Mouse (Mus musculus): ENCODE measurements around the gene Eif4g1.
A peak's percentile ranks its signal among the peaks of the same experiment; 100 is the strongest.

Eif4g1 gene

DNA sequence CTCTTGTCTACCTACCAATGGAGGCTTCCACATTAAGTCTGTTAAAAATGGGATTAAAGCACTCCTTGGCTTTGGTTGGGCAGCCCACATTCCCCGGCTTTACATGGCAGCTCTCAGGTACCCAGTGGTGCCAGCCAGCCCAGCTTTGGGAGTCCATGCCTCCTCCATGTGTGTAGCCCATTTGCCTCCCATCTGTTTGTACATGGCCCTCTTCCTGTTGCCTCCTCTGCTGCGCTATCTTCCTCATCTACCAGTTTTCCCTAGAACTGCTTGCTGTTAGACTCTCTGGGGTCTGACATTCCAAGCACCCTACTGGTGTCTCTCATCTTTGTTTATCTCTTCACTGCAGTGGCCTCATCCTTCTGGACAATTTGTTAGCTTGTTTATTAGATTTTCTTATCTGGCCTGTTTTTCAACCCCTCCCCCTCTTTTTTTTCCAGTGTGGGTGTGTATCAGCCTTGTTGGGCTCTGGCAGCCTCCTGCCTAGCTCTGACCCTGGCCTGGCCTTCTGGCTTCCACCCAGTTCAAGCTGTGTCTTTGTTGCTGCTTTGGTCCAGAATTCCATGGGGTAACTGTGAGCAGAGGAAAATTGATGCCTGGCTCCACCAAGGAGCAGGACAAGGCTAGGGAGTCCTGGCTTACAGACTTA lies 38.4 kb downstream of the Eif4g1 start:
- DNase-seq (ENCODE audit: low spot score): peak; percentile 77

DNA sequence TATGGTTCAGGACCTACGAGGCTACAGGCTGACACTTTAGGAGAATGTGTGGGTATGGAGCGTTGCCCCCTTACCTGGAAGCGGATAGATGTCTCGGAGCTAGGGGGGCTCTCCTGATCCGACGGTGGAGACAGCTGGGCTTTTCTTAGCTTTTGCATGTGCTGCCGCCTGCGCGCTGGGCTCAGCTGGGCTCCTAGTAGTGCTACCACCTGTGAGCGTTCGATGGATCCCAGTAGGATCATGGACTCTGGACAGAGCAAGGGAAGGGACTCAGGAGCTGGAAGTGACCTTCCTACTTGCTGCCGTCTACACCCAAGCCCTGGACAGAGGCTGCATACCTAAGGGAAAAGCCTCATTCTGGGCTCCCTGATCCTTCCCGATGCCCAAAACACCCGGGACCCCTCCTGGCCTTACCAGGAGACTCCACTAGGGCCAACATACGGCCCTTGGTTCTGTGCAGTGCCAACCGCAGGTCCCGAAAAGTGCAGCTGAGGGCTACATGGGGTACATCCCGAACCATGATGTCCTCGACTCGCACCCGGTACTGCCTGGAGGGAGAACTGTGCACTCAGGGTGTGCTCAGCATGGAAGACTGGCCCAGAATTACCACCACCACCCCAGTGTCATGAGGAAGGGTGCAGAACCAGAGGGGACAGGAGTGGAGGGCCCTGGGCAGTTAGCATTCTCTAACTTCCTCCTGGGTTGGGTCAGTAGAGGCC lies 40.3 kb downstream of the Eif4g1 start:
- DNase-seq (ENCODE audit: low spot score): no peak

DNA sequence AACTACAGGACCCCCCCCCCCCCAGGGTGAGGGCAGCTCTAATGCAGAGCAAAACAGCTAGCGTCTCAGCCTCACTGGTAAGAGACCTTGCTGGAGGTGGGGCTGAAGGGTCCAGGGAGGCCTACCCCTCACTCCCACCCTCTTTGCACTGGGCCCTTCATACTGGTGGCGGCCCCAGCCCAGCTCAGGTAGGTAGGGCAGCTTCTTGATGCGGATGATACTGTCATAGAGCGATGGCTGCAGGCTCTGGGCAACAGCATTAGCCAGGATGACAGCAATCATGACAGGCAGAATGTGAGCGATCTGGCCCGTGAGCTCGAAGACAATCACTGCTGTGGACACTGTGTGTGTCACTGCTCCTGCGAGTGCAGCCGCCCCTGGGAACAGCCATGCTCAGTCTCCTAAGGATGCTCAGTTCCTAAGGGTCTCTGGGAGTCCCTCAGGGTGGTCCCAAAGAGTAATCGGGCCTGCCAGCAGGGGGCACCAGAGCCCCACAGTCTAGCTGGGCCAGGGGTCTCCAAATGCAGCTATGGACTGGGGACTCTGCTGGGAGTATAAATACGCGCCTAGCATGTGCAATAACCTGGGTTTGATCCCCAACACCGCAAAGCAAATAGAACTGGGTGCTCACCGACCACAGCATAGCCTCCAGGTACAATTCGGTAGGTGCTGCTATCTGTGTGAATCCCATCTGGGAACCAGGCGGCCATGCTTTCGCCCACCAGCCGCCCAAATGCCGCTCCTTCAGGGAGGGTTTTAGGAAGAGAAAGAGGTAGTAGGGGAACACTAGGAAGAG lies 41.0 kb downstream of the Eif4g1 start:
- no peak for DNase-seq (ENCODE audit: low spot score)

DNA sequence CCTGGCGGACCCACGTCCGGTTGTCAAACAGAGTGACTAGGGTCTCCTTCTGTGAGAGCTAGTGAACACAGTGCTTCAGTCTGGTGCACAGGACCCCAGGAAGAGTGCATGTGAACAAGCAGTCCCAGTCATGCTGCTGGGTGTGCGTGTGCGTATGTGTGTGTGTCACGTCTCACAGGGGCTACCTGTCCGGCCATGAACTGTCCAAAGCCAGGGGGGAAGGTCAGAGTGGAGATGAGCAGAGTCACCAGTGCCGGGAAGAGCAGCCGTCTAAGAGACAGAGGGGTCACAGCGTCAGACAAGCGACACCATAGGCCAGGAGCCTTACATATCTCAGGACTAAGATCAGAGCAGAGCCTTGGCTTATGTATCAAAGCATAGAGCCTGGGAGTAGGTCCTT lies 42.3 kb downstream of the Eif4g1 start:
- DNase-seq (ENCODE audit: low spot score): no peak

DNA sequence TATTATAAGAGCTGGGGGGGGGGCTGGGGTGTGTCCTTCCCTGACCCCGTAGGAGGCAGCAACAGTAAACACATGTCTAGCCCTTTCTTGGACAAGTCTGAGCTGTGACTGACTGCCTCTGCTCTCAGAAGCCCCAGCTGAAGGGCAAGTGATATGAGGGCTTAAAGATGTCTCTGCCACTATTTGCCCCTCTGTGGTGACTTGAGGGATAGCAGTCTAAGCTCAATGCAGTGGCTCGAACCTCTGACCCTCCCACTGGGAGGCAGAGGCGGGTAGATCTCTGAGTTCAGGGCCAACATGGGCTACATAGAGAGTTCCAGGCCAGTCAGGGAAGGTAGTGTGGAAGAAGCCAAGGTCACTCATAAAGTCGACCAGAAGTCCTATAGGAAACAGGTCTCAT lies 42.7 kb downstream of the Eif4g1 start:
- no peak for DNase-seq (ENCODE audit: low spot score)

DNA sequence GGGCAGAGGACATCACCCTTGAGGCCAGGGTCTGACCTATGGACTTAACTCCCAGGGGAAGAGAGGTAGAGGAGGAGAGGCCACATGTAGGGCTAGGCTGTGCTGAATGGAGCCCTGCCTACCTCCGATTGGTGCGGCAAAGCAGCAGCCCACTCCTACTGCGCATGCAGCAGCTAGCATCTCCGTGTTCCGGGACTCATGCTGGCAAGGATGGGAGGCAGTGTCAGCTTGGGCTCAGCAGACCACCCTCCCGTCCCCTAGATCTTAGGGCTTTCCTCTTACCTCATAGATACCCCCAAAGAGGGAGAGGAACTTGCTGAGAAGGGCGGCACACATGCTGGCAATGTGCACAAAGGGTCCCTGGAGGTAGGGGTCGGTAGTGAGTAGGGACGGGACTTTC lies 44.1 kb downstream of the Eif4g1 start:
- DNase-seq (ENCODE audit: low spot score): no peak

DNA sequence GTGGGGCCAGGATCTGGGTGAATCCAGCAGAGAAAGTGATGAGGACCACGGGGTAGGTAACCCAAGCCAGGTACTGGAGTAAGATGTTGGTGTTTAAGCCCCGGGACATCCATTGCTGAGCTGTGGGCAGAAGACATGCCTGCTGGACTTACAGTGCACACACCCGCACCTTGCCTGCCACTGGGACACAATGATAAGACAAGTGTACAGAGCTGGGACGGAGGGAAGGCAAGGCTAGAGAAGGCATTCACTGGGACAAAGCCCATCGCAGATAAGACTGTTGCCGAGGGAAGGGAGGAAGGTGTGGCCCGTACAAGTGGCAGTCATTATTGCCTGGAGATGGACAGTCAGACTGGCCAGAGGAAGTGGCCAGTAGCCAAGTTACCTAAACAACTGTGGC lies 44.8 kb downstream of the Eif4g1 start:
- DNase-seq (ENCODE audit: low spot score): no peak

DNA sequence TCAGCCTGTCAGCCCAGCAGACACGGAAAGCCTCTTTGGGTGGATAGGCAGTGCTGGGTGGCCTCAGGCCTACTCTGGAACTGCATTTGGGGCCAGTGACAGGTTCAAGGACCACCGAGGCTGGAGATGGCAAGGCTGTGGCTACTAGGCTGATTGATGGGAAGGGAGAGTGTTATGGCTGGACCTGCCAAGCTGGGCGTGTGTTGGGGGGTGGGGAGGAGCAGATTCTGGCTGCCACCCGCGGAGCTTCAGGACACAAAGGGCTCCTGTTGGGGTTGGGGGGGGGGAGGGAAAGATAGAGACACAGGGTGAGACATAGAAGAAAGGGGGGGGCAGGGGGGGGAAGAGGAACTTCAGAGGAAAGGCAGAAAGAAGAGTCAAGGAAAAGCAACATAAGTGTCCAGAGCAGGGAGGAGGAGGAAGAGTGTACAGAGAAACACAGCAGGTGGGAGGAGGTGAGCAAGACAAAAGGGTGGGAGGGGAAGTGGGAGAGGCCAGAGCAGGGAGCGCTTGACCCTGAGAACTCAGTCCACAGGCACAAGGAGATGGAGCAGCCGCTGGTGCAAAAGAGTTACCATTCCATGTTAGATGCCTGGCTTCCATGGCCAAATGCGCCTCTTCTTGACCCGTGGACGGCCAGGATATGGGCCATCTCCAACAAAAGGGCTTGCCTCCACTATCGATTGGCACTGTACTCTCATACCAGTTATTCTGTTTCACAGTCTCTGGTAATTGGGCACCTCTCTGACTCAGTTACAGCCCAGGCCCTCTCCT lies 46.4 kb downstream of the Eif4g1 start:
- no peak for DNase-seq (ENCODE audit: low spot score)

DNA sequence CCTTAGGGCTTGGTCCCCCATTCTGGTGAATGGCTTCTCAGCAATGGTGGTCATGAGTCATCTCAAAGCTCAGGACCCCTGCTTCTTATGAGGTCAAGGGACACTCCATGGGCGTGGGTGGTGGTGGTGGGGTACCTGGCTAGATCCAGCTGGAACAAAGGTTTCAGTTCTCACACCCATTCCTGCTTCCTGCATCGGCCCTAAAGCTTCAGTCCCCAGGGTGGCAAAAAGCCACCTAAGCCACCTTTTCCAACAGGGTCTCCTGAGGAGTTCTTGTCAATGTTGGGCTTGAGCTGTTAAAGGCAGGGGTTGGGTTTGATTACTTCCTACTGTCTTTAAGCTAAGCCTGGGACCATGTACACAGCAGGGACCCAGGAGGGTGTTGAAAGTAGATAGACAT lies 47.0 kb downstream of the Eif4g1 start:
- peak; percentile 26 for DNase-seq (ENCODE audit: low spot score)

DNA sequence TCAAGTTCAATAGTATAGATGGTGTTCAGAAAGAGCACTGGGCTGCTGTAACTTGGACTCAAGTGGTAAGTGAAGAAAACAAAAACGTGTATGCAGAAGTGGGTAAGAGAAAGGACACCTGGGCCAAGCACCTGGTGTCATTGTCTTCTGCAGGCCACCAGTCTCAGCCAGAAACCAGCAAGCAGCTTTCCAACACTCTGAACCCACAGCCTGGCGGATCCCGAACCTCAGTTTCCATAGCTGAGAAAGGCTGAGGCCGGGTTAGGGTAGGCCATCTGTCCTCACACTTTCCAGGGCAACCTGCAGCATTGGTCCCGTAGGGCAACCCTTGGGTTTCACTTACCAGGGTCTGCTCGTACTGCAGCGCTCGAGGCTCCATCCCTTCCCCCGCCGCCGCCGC lies 47.5 kb downstream of the Eif4g1 start:
- DNase-seq (ENCODE audit: low spot score): peak; percentile 24

DNA sequence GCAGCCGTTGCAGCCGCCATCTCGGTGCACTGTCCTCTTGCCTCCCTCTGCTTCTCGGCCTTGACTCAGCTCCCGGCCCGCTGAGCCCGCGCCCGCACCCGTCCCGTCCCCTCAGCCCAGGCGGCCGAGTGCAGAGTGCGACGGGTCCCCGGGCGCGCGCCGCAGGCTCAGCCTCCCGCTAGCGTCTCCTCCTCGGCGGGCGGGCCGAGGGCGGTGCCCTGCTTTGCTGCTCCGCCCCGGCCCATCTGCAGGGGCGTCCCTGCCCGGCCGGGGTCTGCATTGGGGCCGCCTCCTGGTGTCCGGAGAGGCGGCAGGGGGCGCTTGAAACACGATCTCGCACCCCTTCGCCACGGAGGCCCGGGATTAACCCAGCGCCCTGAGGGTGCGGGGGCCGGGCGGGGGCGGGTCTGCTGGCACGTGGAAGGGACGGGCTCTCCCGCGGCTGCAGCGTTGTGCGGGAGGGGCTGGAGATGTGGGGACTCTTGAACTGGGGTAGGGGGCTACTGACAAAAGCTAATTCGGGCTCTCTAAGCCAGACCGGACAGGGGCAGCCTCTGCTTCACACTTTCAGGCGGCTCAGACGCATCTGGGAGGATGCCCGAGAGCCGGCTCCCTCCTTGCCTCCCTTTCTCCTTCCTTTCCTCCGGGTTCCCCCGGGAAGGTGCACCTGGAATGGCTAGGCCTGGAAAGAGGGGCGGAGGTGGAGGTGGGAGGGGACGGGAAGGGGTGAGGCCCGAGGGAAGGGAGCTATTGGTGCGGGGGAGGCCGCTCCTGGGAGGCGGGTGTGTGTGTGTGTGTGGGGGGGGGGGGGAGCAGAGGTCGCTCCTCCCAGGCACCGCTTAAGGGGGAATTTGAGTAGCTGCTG lies 48.1 kb downstream of the Eif4g1 start:
- DNase-seq (ENCODE audit: low spot score): peak; percentile 76

DNA sequence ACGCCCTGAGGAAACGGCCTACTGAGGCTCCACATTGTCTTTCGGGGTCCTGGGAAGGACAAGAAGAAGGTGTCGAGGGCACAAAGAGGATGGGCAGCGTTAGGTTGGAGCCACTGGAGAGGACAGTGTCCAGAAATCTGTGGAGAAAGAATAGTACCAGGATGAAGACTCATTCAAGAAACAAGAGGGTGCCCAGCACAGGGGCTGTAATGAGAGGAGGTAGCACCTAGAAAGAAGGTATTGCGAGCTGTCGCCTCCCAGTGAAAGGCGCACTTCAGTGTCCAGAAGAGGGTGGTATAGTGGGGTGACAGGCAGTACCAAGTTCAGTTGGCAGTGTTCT lies 48.7 kb downstream of the Eif4g1 start:
- DNase-seq (ENCODE audit: low spot score): no peak

DNA sequence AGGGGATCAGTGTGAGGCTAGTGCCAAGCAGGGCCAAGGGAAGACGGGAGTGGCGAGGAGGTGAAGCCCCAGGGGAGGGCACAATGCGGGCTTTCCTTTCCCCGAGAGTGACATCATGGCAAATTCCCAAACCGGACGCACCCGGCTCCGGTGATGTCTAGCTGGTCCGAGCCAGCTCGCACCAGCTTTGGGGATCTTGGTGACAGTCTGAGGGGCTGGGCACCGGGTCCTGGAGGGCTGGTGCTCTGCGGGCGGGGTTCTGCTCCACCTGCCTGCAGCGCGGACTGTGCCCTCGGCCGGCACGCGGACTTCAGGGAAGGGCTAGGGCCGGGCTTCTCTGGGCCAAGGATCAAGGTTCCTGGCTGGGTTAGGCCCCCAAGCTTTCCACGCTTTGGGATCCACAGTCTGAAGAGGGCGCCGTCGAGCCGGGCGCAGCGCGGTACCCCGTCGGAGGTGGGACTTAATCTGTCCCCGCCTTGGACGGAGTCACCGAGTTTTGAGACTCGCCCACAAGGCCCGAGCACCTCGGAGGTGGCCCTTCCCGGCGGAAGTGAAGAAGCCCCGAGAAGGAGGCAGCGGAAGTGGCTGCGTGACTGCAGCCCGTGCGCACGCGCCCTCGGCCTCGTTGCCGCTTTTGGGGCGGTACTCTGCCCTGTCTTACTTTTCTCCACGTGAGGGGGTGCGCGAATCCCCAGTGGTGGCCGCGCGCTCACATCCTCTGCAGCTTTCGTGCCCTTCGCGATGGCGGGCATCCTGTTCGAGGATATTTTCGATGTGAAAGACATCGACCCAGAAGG lies 49.3 kb downstream of the Eif4g1 start, which contains the start of the genes Polr2h and Clcn2:
Gene Polr2h, plus strand, starts transcription at position 485 of the 797 bp plus-strand sequence.
Gene Clcn2, minus strand, starts transcription at position 566 of the 797 bp plus-strand sequence.
- peak; percentile 99 for DNase-seq (ENCODE audit: low spot score)

DNA sequence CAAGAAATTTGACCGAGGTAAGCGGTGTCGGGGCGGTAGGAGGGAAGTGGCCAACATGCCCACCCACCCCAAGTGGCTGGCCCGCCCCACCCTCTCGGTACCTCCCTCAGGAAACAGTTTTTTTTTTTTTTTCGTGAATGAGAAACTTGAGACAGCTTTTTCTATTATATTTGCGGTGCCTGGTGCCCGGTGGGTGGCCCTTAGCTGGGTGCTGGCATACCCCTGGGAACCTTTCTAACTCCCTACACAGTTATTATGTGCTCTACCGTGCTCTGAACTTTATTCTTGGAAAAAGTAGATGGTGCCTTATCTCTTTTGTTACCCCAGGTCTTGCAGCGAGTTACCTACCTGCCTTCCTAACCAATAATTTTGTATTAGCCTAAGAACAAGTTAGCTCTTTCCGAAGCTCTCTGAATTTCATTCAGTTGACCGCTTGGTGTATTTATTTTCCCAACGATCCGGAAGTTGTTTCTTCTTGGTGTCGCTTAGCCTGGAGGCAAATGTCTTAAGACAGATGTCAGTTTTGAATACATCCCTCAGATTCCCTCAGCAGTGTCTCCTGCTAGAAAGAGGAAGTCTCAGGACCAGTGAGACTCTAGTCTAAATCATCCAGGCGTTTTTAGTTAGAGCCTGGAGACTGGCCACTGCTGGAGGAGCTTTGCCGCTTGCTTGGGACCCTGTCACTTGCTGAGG lies 50.0 kb downstream of the Eif4g1 start:
- peak; percentile 51 for DNase-seq (ENCODE audit: low spot score)

DNA sequence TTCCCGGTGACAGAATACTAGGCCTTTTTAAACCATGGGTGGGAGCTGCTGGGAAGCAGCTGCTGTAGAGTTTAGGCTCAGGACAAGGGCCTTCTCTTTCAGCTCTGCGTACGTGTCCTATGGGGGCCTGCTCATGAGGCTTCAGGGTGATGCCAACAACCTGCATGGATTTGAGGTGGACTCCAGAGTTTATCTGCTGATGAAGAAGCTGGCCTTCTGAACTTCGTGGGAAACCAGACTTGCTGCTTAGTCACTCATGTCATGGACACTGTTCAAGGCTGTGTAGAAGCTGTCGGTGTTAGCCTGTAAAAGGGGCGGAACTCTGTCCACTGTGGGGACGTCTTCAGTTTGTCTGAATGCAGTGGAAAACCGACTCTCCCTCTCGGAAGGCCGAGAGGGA lies 53.7 kb downstream of the Eif4g1 start:
- DNase-seq (ENCODE audit: low spot score): no peak

DNA sequence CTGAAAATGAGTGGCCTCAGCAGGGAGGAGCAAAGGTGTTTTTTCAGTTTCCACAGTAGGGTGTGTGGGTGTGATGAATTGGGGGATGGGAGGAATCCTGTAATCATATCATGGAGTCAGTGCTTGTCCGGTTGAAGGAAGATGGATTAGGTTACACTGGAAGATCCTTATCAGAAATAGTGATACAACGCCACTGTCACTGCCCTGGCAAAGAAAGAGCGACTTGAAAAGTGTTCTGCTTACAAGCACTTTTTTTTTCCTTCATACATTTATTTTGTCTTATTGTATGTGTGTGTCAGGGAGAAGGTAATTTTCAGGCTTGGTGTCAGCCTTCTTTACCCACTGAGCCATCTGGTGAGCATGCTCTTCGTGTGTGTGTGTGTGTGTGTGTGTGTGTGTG lies 54.6 kb downstream of the Eif4g1 start:
- no peak for DNase-seq (ENCODE audit: low spot score)

DNA sequence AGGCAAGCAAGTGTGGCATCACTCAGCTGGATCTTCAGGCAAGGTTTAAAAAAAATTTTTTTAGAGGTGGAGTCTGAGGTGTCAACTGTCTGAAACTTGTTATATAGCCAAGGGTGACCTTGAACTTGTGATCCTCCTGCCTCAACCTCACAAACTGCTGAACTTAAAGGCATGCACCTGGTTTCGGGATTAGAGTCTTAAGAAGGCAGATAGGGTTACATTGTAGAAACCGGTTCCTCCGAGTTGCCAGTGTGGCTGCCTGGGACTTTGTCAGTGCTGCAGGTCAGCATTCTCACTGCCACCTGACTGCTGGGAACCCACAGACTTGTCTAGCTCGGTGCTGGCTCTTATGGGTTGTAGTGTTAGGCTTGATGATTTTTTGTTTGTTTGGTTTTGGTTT lies 55.1 kb downstream of the Eif4g1 start:
- DNase-seq (ENCODE audit: low spot score): no peak

DNA sequence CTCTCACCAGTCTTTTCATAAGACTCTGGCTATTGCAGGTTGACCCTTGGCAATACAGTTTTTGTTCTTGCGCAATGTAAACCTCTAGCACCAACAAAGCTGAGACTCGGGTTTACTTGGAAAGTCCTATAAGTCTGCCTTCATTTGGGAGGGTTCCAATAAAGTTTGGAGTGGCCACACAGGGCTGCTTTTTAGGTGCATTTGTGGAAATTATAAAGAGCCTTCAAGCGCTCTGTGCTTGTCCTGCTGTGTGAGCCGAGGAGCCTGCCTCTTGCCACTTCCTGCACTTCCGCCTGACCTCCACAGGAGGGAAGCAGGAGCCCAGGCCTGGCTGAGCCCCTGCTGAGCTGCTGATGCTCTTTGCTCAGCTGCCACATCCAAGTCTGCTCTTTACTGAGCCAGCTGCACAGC lies 56.2 kb downstream of the Eif4g1 start:
- DNase-seq (ENCODE audit: low spot score): peak; percentile 85

DNA sequence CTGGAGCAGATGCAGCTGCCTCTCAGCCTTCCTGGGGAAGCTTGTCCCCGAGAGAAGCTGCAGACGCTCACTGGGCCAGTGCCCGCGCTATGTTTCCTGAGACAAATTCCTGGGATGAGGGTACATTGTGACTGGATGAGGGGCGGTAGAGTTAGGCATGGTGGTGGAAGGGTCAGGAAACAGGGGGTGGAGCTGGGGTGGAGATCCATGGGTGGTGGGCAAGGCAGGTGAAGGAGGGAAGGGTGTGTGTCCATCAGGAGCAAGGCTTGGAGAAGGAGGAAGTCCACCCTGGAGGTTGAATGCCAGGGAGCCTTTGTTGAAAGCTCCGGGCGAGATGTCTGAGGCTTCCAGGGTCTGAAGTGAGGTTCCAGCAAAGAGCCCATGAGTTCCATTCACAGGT lies 57.2 kb downstream of the Eif4g1 start:
- no peak for DNase-seq (ENCODE audit: low spot score)

DNA sequence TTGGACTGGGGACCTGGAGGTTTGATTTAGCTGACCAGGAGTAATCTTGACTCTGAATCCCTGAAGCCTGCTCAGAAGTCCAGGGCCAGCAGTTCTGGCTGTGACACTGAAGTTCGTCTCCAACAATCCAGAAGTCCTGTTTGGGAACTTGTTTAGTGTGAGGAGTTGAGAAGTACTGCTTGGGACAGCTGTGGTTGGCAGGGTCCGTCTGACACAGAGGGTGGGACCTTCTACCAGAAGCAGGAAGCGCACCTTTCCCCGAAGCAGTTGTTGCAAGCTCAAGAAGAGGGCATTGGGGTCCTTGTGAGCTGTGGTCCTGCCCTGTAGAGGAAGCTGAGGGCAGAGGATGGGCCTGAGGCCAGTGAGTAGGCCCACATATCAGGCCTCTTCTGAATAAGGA lies 57.6 kb downstream of the Eif4g1 start:
- no peak for DNase-seq (ENCODE audit: low spot score)
